Mouse (Mus musculus) limb, embryonic 14.5 days (tissue): ENCODE measurements around the gene Tnni3k. TPM values are rescaled to one million over a fixed set of nuclear protein-coding genes. Genes with fewer than 3 reads are reported as not detected.
A peak's percentile ranks its signal among the peaks of the same experiment; 100 is the strongest.

ENCODE experiments used
- ATAC-seq: fragments of 200-750 bp; cut with Nextera tagmentation; 2 replicates; pipeline ENCODE4 v1.8.0; 2017; ENCODE audit warnings: low read depth, moderate number of reproducible peaks, moderate TSS enrichment; ENCODE audit not compliant: low FRiP score
- DNase-seq: peaks from one replicate; pipeline ENCODE4 v3.0.0-alpha.2; 2015; ENCODE audit warnings: low spot score
- H3K27ac ChIP-seq: fragments of 300-500 bp; sonication (generic); replicated peaks from 2 replicates; pipeline ENCODE4 v1.5.1; 2014; ENCODE audit warnings: low read depth, mild to moderate bottlenecking, low read length, moderate library complexity, mixed read lengths
- H3K27me3 ChIP-seq: fragments of 300-500 bp; sonication (generic); 2 replicates; pipeline ENCODE4 v1.6.1; 2014; ENCODE audit warnings: low read length, mixed read lengths; ENCODE audit not compliant: control insufficient read depth, insufficient read depth
- H3K36me3 ChIP-seq: fragments of 300-500 bp; sonication (generic); 2 replicates; pipeline ENCODE4 v1.6.1; 2014; ENCODE audit warnings: mild to moderate bottlenecking, low read length, moderate library complexity, mixed read lengths; ENCODE audit not compliant: control insufficient read depth, insufficient read depth
- H3K4me1 ChIP-seq: fragments of 300-500 bp; sonication (generic); 2 replicates; pipeline ENCODE4 v1.6.1; 2014; ENCODE audit warnings: antibody characterized with exemption, low read length, mixed read lengths; ENCODE audit not compliant: control insufficient read depth, insufficient read depth
- H3K4me2 ChIP-seq: fragments of 300-500 bp; sonication (generic); replicated peaks from 2 replicates; pipeline ENCODE4 v1.6.1; 2014; ENCODE audit warnings: low read depth, mild to moderate bottlenecking, low read length, moderate library complexity; ENCODE audit not compliant: severe bottlenecking
- H3K4me3 ChIP-seq: fragments of 300-500 bp; sonication (generic); replicated peaks from 2 replicates; pipeline ENCODE4 v1.5.1; 2014; ENCODE audit warnings: low read length
- H3K9ac ChIP-seq: fragments of 300-500 bp; sonication (generic); 2 replicates; pipeline ENCODE4 v1.6.1; 2014; ENCODE audit warnings: mild to moderate bottlenecking, low read depth, low read length, moderate library complexity; ENCODE audit not compliant: severe bottlenecking
- H3K9me3 ChIP-seq: fragments of 300-500 bp; sonication (generic); 2 replicates; pipeline ENCODE4 v1.6.1; 2016; ENCODE audit warnings: low read length; ENCODE audit not compliant: control insufficient read depth
- POLR2A ChIP-seq: fragments of 200-500 bp; IDR thresholded peaks from 2 replicates; pipeline ENCODE4 v1.8.0; 2012; ENCODE audit warnings: inconsistent platforms, mild to moderate bottlenecking, moderate library complexity, borderline replicate concordance; ENCODE audit not compliant: insufficient read depth, insufficient read length; ENCODE audit errors: extremely low read depth
- WGBS: fragments of 180-500 bp; shearing (Covaris S2); extraction: QIAGEN DNeasy Blood & Tissue Kit; methylation state at CpG from one replicate; pipeline ENCODE4 v1.1.7; 2014; 5-methylcytosine and 5-hydroxymethylcytosine counted together
- polyA plus RNA-seq, 2 experiments: library from polyadenylated mRNA; depleted of rRNA in 1 of 2; stranded (reverse) in 1 of 2; unstranded in 1 of 2; fragments of >200 nt; fragmentation: Nextera tagmentation in 1 of 2; extraction: Ambion mirVana in 1 of 2; gene quantifications; 2 replicates each; pipeline versions ENCODE4 v1.2.1 to v1.2.3; 2012 to 2014

The Tnni3k gene
- polyA plus RNA-seq, 2 experiments, result 0.03 TPM; not detected in 1

DNA sequence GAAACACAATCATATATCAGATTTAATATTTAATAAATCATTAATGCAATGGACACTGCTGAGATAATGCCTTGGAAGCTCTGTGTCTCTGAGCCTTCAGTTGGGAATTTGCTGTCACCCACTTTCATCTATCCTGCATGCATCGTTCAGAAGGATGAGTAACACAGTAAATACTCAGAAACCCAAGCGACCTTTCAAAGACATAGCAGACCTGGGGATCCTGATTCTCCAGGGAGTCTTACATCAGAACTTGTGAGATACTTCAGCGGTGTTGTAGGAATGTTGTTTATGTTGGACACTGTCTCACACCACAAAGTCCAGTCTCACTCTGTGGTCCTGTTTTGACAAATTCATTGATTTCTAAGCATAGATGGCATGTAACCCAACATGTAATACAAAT lies 294.1 kb downstream of the Tnni3k start:
- no peak for DNase-seq
- no peaks in the 10 kb centered on the region for H3K9me3 ChIP-seq
- no peak for ATAC-seq
- no peak overlapping the region for H3K9ac ChIP-seq
- no peaks in the 10 kb centered on the region for H3K27me3 ChIP-seq
- no peak overlapping the region for H3K27ac ChIP-seq
- no peak overlapping the region for H3K4me2 ChIP-seq
- 82% methylated on average over 3 of the region's 3 CpGs for WGBS
- no peak overlapping the region for H3K4me3 ChIP-seq
- H3K4me1 ChIP-seq, result 0 out of 2 replicates have a peak, but pooled peaks cover 4% of the 10 kb centered on the region
- no peaks in the 10 kb centered on the region for H3K36me3 ChIP-seq
- TF ChIP-seq POLR2A, result no peak

DNA sequence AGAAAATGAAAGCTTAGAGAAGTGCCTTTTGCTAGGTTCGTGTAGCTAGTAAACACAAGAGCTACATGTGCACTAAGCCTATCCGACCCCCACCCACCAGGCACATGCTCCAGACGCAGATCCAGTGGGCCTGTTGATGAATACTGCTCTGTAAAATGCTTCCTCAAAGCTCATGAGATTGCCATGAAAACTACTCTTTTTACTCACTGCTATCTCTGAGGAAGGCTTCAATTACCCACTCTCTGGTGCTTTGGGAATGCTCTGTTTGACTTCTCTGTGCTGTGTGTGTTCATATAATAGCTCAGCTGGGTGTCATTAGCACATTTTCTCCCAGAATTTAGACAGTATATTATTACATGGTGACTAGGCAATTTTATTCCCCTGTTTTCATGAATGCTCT lies 297.1 kb downstream of the Tnni3k start:
- Histone ChIP-seq H3K4me1 (0 out of 2 replicates have a peak, but pooled peaks cover 4% of the 10 kb centered on the region), H3K27me3 (no peaks in the 10 kb centered on the region), H3K36me3 (no peaks in the 10 kb centered on the region), H3K27ac (no peak overlapping the region), H3K4me2 (no peak overlapping the region), H3K4me3 (no peak overlapping the region), H3K9me3 (no peaks in the 10 kb centered on the region), H3K9ac (no peak overlapping the region)
- DNase-seq, result no peak
- TF ChIP-seq POLR2A, result no peak
- ATAC-seq, result peak; percentile 55; the same call in 1 of the 2 replicates
- WGBS, result 39% methylated on average over 3 of the region's 3 CpGs

DNA sequence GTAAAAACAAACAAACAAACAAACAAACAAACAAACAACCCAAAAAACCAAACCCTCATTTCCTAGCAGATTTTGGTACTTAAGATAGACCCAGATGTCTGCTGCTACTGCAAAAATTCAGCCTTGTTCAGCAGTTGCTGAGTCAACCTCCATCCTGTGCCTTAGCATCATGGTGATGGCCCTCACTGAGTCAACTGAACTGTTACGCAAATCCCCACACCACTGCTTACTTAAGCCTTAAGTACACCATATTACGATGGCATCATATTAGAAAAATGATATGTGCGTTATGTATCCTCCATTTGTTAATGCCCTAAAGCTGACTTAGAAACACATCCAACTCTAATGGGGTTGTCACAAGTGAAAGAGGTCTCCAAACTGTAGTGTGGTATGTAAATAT lies 300.0 kb downstream of the Tnni3k start:
- Histone ChIP-seq H3K9me3 (no peaks in the 10 kb centered on the region), H3K27ac (no peak overlapping the region), H3K36me3 (no peaks in the 10 kb centered on the region), H3K27me3 (no peaks in the 10 kb centered on the region), H3K4me2 (no peak overlapping the region), H3K4me3 (no peak overlapping the region), H3K4me1 (0 out of 2 replicates have a peak, but pooled peaks cover 4% of the 10 kb centered on the region), H3K9ac (no peak overlapping the region)
- DNase-seq (no peak), ATAC-seq (no peak)
- TF ChIP-seq POLR2A, result no peak
- 86% methylated on average over 3 of the region's 3 CpGs for WGBS

DNA sequence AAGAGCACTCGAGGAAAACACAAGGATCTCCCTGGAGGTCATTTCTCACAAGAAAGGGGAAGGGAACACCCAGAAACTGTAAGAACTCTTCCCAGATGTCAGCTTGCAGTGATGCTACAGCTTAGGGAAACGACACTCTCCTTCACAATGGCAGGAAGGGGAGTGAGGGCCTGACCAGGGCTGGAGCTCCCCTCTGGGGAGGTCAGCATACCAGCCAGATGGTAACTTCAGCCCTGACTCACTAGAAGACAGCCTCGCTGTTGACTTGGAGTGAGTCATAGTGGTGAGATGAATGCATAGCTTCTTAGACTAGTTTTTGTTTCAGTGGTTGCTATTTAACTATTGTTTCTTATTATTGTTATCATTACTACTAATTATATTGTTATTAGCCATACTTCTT lies 300.7 kb downstream of the Tnni3k start:
- H3K27ac ChIP-seq, result no peak overlapping the region
- H3K36me3 ChIP-seq, result no peaks in the 10 kb centered on the region
- no peak for TF ChIP-seq POLR2A
- H3K27me3 ChIP-seq, result no peaks in the 10 kb centered on the region
- ATAC-seq, result no peak
- no peaks in the 10 kb centered on the region for H3K9me3 ChIP-seq
- no peak overlapping the region for H3K4me3 ChIP-seq
- H3K4me2 ChIP-seq, result no peak overlapping the region
- DNase-seq, result no peak
- no peak overlapping the region for H3K9ac ChIP-seq
- 54% methylated on average over 3 of the region's 3 CpGs for whole genome bisulfite sequencing
- 0 out of 2 replicates have a peak, but pooled peaks cover 4% of the 10 kb centered on the region for H3K4me1 ChIP-seq

DNA sequence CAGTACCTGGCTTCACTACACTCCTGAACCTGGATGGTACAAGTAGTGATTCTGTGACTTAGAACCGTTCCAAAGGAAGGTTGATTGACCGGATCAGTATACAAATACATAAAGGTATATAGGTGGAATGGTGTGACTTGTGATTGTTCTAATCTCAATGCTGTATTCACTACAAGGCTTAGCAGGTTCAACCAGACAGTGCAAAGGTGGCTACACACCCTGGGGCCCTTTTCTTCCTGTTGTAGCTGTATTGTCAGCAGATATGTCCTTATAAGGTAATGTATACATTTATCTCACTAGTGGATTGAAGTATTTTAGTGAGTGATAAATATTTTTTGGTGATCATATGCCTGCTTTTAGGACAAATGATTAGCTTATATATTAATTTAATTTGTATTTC lies 310.9 kb downstream of the Tnni3k start:
- Histone ChIP-seq H3K9ac (no peak overlapping the region), H3K4me3 (no peak overlapping the region), H3K36me3 (no peaks in the 10 kb centered on the region), H3K4me1 (no peaks in the 10 kb centered on the region), H3K4me2 (no peak overlapping the region), H3K27ac (no peak overlapping the region), H3K9me3 (no peaks in the 10 kb centered on the region), H3K27me3 (no peaks in the 10 kb centered on the region)
- ATAC-seq, result no peak
- no peak for DNase-seq
- WGBS, result 86% methylated on average over 2 of the region's 2 CpGs
- TF ChIP-seq POLR2A, result no peak

DNA sequence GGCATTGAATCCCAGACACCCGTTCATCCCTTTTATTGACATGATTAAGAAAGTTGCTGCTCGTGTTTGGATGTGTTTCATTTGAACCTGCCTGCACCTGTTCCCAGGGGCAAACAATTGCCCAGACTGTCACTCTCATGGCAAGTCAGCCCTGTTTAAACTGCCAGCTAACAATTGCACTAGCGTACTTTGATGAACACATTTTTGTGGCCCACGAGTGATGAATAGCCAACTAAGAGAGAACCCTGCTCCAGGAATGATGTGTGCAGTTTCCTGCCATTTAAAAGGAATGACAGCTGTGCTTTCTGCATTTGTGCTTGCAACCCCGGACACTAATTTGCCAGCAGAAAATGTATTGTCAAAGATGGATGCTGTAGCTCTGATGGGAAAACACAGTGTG lies 312.3 kb downstream of the Tnni3k start:
- no peaks in the 10 kb centered on the region for H3K27me3 ChIP-seq
- no peaks in the 10 kb centered on the region for H3K4me1 ChIP-seq
- no peaks in the 10 kb centered on the region for H3K9me3 ChIP-seq
- no peak overlapping the region for H3K27ac ChIP-seq
- H3K9ac ChIP-seq, result no peak overlapping the region
- whole genome bisulfite sequencing, result 61% methylated on average over 5 of the region's 5 CpGs
- ATAC-seq (no peak), DNase-seq (no peak)
- no peak overlapping the region for H3K4me2 ChIP-seq
- H3K4me3 ChIP-seq, result no peak overlapping the region
- H3K36me3 ChIP-seq, result no peaks in the 10 kb centered on the region
- TF ChIP-seq POLR2A, result no peak
